Mouse (Mus musculus): Measurements from ENCODE around the gene Ascc1. TPM values are rescaled to one million over a fixed set of nuclear protein-coding genes. Genes with fewer than 3 reads are reported as not detected.

The Ascc1 gene
- 33.5 and 34.7 TPM in 2 replicates for polyA plus RNA-seq (2016; fragmentation: Nextera tagmentation; extraction: Ambion mirVana)

GRCm38 (mm10) chr10:60002673-60003212 lies at the start of gene Ascc1, which contains the start of gene Anapc16:
Ascc1 (plus strand) TSS chr10:60002805.
Anapc16 (minus strand) TSS chr10:60003135.
- Histone ChIP-seq H3K36me3 (replicated peaks) (peaks cover 29% of the 10 kb centered on the region), H3K9me3 (no peaks in the 10 kb centered on the region), H3K27ac (peak within 1 kb of the TSS; percentile 96), H3K4me1 (peaks cover 29% of the 10 kb centered on the region), H3K27me3 (ENCODE audit: poor library complexity, severe bottlenecking) (no peaks in the 10 kb centered on the region), H3K4me3 (peak within 1 kb of the TSS; percentile 70)
- peak; percentile 99 for DNase-seq (ENCODE audit: extremely low spot score, low spot score)
- 0% methylated on average over 51 of the region's 51 CpGs for WGBS

GRCm38 (mm10) chr10:59953564-59954039 lies 49.0 kb upstream of the Ascc1 start:
- H3K4me1 ChIP-seq: peaks cover 74% of the 10 kb centered on the region
- H3K36me3 ChIP-seq (replicated peaks): peaks cover 15% of the 10 kb centered on the region
- H3K27ac ChIP-seq: peak overlapping the region; percentile 96
- WGBS: 50% methylated on average over 7 of the region's 7 CpGs
- no peak for DNase-seq (ENCODE audit: extremely low spot score, low spot score)
- H3K4me3 ChIP-seq: no peak overlapping the region
- no peaks in the 10 kb centered on the region for H3K9me3 ChIP-seq
- peaks cover 24% of the 10 kb centered on the region for H3K27me3 ChIP-seq (ENCODE audit: poor library complexity, severe bottlenecking)

GRCm38 (mm10) chr10:59956681-59957080 lies 45.9 kb upstream of the Ascc1 start:
- peaks cover 64% of the 10 kb centered on the region for H3K4me1 ChIP-seq
- H3K36me3 ChIP-seq (replicated peaks): no peaks in the 10 kb centered on the region
- 62% methylated on average over 5 of the region's 5 CpGs for WGBS
- H3K27ac ChIP-seq: peak overlapping the region; percentile 84
- no peaks in the 10 kb centered on the region for H3K9me3 ChIP-seq
- H3K27me3 ChIP-seq (ENCODE audit: poor library complexity, severe bottlenecking): peaks cover 29% of the 10 kb centered on the region
- DNase-seq (ENCODE audit: extremely low spot score, low spot score): no peak
- no peak overlapping the region for H3K4me3 ChIP-seq

GRCm38 (mm10) chr10:59957171-59958149 lies 45.1 kb upstream of the Ascc1 start:
- peaks cover 29% of the 10 kb centered on the region for H3K27me3 ChIP-seq (ENCODE audit: poor library complexity, severe bottlenecking)
- H3K27ac ChIP-seq: peak overlapping the region; percentile 84
- H3K9me3 ChIP-seq: no peaks in the 10 kb centered on the region
- WGBS: 11% methylated on average over 25 of the region's 25 CpGs
- peaks cover 56% of the 10 kb centered on the region for H3K4me1 ChIP-seq
- no peaks in the 10 kb centered on the region for H3K36me3 ChIP-seq (replicated peaks)
- H3K4me3 ChIP-seq: peak overlapping the region; percentile 34
- no peak for DNase-seq (ENCODE audit: extremely low spot score, low spot score)

- Histone ChIP-seq H3K27me3 (ENCODE audit: poor library complexity, severe bottlenecking) (peaks cover 29% of the 10 kb centered on the region), H3K36me3 (replicated peaks) (no peaks in the 10 kb centered on the region), H3K4me3 (peak overlapping the region; percentile 34; the same call in 1 of the 2 replicates), H3K9me3 (no peaks in the 10 kb centered on the region), H3K4me1 (peaks cover 50% of the 10 kb centered on the region), H3K27ac (peak overlapping the region; percentile 84)
- DNase-seq (ENCODE audit: extremely low spot score, low spot score): no peak
- WGBS: 30% methylated on average over 5 of the region's 5 CpGs
Measured at GRCm38 (mm10) chr10:59958458-59958857, 44.1 kb upstream of the Ascc1 start.

- no peak for DNase-seq (ENCODE audit: extremely low spot score, low spot score)
- H3K27me3 ChIP-seq (ENCODE audit: poor library complexity, severe bottlenecking): peaks cover 29% of the 10 kb centered on the region
- no peaks in the 10 kb centered on the region for H3K36me3 ChIP-seq (replicated peaks)
- H3K9me3 ChIP-seq: no peaks in the 10 kb centered on the region
- 83% methylated on average over 12 of the region's 12 CpGs for WGBS
- peaks cover 57% of the 10 kb centered on the region for H3K4me1 ChIP-seq
- peak overlapping the region; percentile 84 for H3K27ac ChIP-seq
- no peak overlapping the region for H3K4me3 ChIP-seq
Measured at GRCm38 (mm10) chr10:59959517-59959916, 43.1 kb upstream of the Ascc1 start.

- Histone ChIP-seq H3K27me3 (ENCODE audit: poor library complexity, severe bottlenecking) (peaks cover 5% of the 10 kb centered on the region; the same call in 1 of the 2 replicates), H3K36me3 (replicated peaks) (no peaks in the 10 kb centered on the region)
- DNase-seq (ENCODE audit: extremely low spot score, low spot score): no peak
Measured at GRCm38 (mm10) chr10:59963609-59964008, 39.0 kb upstream of the Ascc1 start.

GRCm38 (mm10) chr10:59964504-59965361 lies 37.9 kb upstream of the Ascc1 start:
- WGBS: 4% methylated on average over 22 of the region's 23 CpGs
- H3K4me3 ChIP-seq: peak overlapping the region; percentile 43
- H3K27me3 ChIP-seq (ENCODE audit: poor library complexity, severe bottlenecking): no peaks in the 10 kb centered on the region
- no peaks in the 10 kb centered on the region; the same call in 1 of the 2 replicates for H3K9me3 ChIP-seq
- H3K27ac ChIP-seq: peak overlapping the region; percentile 91
- H3K4me1 ChIP-seq: peaks cover 48% of the 10 kb centered on the region
- H3K36me3 ChIP-seq (replicated peaks): no peaks in the 10 kb centered on the region
- peak; percentile 73 for DNase-seq (ENCODE audit: extremely low spot score, low spot score)

More at GRCm38 (mm10) chr10:59963609-59964008, 39.0 kb upstream of the Ascc1 start:
- Histone ChIP-seq H3K27ac (peak overlapping the region; percentile 91), H3K4me3 (no peak overlapping the region), H3K4me1 (peaks cover 54% of the 10 kb centered on the region), H3K9me3 (no peaks in the 10 kb centered on the region; the same call in 1 of the 2 replicates)
- 50% methylated on average over 2 of the region's 2 CpGs for WGBS

- Histone ChIP-seq H3K27me3 (ENCODE audit: poor library complexity, severe bottlenecking) (no peaks in the 10 kb centered on the region), H3K4me1 (peaks cover 54% of the 10 kb centered on the region), H3K27ac (peak overlapping the region; percentile 91), H3K4me3 (peak overlapping the region; percentile 43), H3K36me3 (replicated peaks) (no peaks in the 10 kb centered on the region), H3K9me3 (no peaks in the 10 kb centered on the region; the same call in 1 of the 2 replicates)
- WGBS: 34% methylated on average over 9 of the region's 9 CpGs
- no peak for DNase-seq (ENCODE audit: extremely low spot score, low spot score)
Measured at GRCm38 (mm10) chr10:59965362-59965695, 37.3 kb upstream of the Ascc1 start.

- no peaks in the 10 kb centered on the region; the same call in 1 of the 2 replicates for H3K9me3 ChIP-seq
- H3K27me3 ChIP-seq (ENCODE audit: poor library complexity, severe bottlenecking): peaks cover 3% of the 10 kb centered on the region; the same call in 1 of the 2 replicates
- 79% methylated on average over 8 of the region's 8 CpGs for WGBS
- peak overlapping the region; percentile 43; the same call in 1 of the 2 replicates for H3K4me3 ChIP-seq
- peak overlapping the region; percentile 91 for H3K27ac ChIP-seq
- H3K4me1 ChIP-seq: peaks cover 58% of the 10 kb centered on the region
- no peak for DNase-seq (ENCODE audit: extremely low spot score, low spot score)
- no peaks in the 10 kb centered on the region for H3K36me3 ChIP-seq (replicated peaks)
Measured at GRCm38 (mm10) chr10:59965788-59966187, 36.8 kb upstream of the Ascc1 start.

GRCm38 (mm10) chr10:59966743-59967142 lies 35.9 kb upstream of the Ascc1 start:
- Histone ChIP-seq H3K27me3 (ENCODE audit: poor library complexity, severe bottlenecking) (peaks cover 12% of the 10 kb centered on the region; the same call in 1 of the 2 replicates), H3K9me3 (no peaks in the 10 kb centered on the region; the same call in 1 of the 2 replicates), H3K4me3 (no peak overlapping the region), H3K27ac (peak overlapping the region; percentile 91; the same call in 1 of the 2 replicates), H3K36me3 (replicated peaks) (no peaks in the 10 kb centered on the region), H3K4me1 (peaks cover 55% of the 10 kb centered on the region)
- WGBS: 90% methylated on average over 6 of the region's 6 CpGs
- DNase-seq (ENCODE audit: extremely low spot score, low spot score): no peak
